Mouse (Mus musculus): Measurements from ENCODE around the gene Rerg.

DNA sequence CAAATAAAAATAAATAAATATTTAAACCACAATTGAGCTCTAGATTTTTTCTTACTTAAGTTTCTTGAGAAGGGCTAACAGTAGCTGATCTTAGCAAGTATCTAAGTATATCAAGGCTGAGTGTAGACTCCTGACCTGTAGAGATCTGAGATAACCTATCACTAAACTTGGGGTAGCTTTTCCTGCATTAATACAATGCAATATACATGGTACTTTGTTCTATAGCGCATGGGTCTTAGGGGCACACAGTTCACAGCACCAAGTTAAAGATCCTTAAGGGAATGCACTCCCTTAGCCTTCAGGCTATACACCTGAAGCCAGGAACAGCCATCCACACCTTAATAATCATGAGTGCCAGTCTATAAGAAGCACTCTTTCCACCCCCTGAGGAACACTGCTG is 38.5 kb downstream of the Rerg start:
- no peak for TF ChIP-seq CTCF (IDR thresholded peaks at IDR 0.05; ENCODE audit: low read depth)
- TF ChIP-seq EP300 (optimal IDR thresholded peaks at IDR 0.05): no peak

Data from stomach, postnatal 0 days (tissue).